In the genomic region with DNA sequence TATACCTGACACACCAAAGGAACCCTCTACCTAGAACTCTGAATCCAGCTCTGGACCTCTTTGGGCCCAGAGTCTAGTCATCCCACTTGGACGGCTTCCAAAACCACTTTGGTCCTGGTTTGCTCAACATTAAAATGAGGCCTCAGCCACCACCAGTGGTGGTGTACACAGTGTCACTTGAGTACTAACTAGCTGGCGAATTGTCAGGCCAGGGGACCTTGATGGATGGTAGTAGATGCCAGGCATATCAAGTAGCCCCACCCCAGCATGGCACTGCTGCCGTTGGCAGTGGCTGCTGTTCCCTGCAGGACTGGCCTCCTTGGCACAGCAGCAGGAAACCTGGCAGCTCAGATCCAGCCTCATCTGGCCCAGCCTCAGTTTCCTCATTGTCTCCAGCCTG, we compare ENCODE assay signal across 9 mouse cellular contexts. TPM values are rescaled to one million over a fixed set of nuclear protein-coding genes. Genes with fewer than 3 reads are reported as not detected.
DNase-seq lines count a peak whose midpoint lies in the region; ATAC-seq and TF ChIP-seq lines count a peak whose summit lies in the region.
"Had no signal": no experiment of that assay in that cellular context is flagged by ENCODE, and none has a peak within 500 bp of the region (broad histone marks: within the 10 kb centered on the region; RNA-seq: fewer than 3 reads in every experiment).

No protein-coding gene starts in this region.

- peaks cover 3% of the 10 kb centered on the region; the same call in 1 of the 2 replicates for H3K4me1 ChIP-seq in heart, adult 2 months (ENCODE audit: control insufficient read depth, insufficient read depth, low read length)
- no peaks in the 10 kb centered on the region for H3K4me1 ChIP-seq in liver, embryonic 11.5 days (replicated peaks; ENCODE audit: control insufficient read depth, insufficient read depth, low read length)
- H3K4me1 ChIP-seq: liver, embryonic 15.5 days had no signal

- no peaks in the 10 kb centered on the region for H3K27me3 ChIP-seq in heart, adult 2 months (ENCODE audit: control insufficient read depth, insufficient read depth, low read length)
- no peaks in the 10 kb centered on the region for H3K27me3 ChIP-seq in liver, embryonic 11.5 days (replicated peaks; ENCODE audit: control insufficient read depth, insufficient read depth, low read length)
- H3K27me3 ChIP-seq: liver, embryonic 15.5 days had no signal

- H3K4me3 ChIP-seq in heart, adult 2 months = no peak overlapping the region
- no peak overlapping the region for H3K4me3 ChIP-seq in liver, embryonic 11.5 days (ENCODE audit: low read depth, low read length)
- H3K4me3 ChIP-seq: liver, embryonic 15.5 days had no signal

- no peaks in the 10 kb centered on the region for H3K79me2 ChIP-seq in heart, adult 2 months (replicated peaks; ENCODE audit: control insufficient read depth, insufficient read depth, low read length)

- no peak for ATAC-seq in activated CD4-positive, CD25-positive, alpha-beta regulatory T cell, adult 4 months
- no peak for ATAC-seq in liver, embryonic 11.5 days (replicated peaks; ENCODE audit: low FRiP score)

- H3K27ac ChIP-seq in heart, adult 2 months = no peak overlapping the region
- H3K27ac ChIP-seq in liver, embryonic 11.5 days (ENCODE audit: low read depth, low read length) = no peak overlapping the region
- H3K27ac ChIP-seq: liver, embryonic 15.5 days had no signal

- H3K36me3 ChIP-seq in heart, adult 2 months (ENCODE audit: control insufficient read depth, insufficient read depth, low read length) = no peaks in the 10 kb centered on the region; the same call in 1 of the 2 replicates
- peaks cover 9% of the 10 kb centered on the region; the same call in 1 of the 2 replicates for H3K36me3 ChIP-seq in liver, embryonic 11.5 days (ENCODE audit: control insufficient read depth, insufficient read depth, low read length)

- TF ChIP-seq EP300 in heart, adult 2 months (IDR thresholded peaks at IDR 0.05; ENCODE audit: insufficient read depth, low read depth, low read length) = 0 out of 2 replicates have a peak, but pooled peaks have one; percentile 30

- H3K9me3 ChIP-seq in liver, embryonic 11.5 days (ENCODE audit: control insufficient read depth, low read length) = no peaks in the 10 kb centered on the region
- H3K9me3 ChIP-seq: liver, embryonic 15.5 days had no signal

- TF ChIP-seq CTCF in heart, adult 2 months (IDR thresholded peaks at IDR 0.05) = no peak

- intact Hi-C loops in heart, adult 2 months (cut with DNase I) = loop anchor here (5.0 to 10.0 kb wide), 4 partner anchors 152 to 517 kb away; no protein-coding TSS in a partner anchor

- 43% methylated on average over 3 of the region's 3 CpGs for WGBS in heart, adult 2 months
- 83% methylated on average over 3 of the region's 3 CpGs for WGBS in liver, embryonic 11.5 days

- no peak overlapping the region for H3K9ac ChIP-seq in heart, adult 2 months (ENCODE audit: low read depth, low read length)
- H3K9ac ChIP-seq in liver, embryonic 11.5 days (ENCODE audit: low read depth, low read length) = no peak overlapping the region
- H3K9ac ChIP-seq: liver, embryonic 15.5 days had no signal

- DNase-seq in heart, adult 2 months = peak; percentile 36 to 70
- DNase-seq in heart, adult 9 months (ENCODE audit: low spot score in 2 of 2) = no peak
- peak; percentile 20 for DNase-seq in urinary bladder, adult 2 months (ENCODE audit: low spot score)
- no peak for DNase-seq in urinary bladder, postnatal 25 days (ENCODE audit: low spot score)
- DNase-seq in layer of hippocampus, adult 9-11 months = peak; percentile 79
- DNase-seq in B cell, adult 2 months = no peak
- DNase-seq in liver, embryonic 11.5 days (ENCODE audit: low spot score) = no peak

- no peak for TF ChIP-seq POLR2A in heart, adult 2 months (IDR thresholded peaks at IDR 0.05; ENCODE audit: insufficient read depth, low read depth, low read length)

- H3K4me2 ChIP-seq in liver, embryonic 11.5 days = no peak overlapping the region
- H3K4me2 ChIP-seq: liver, embryonic 15.5 days had no signal

RNA-seq across cellular contexts. Expression of gene Ampd3, which starts 36.3 kb away (rescaled TPM):
- 10 to 100 TPM; 38.9 to 43.6 TPM for total RNA-seq in heart, adult 2 months (2021)
- 29.9 and 40.4 TPM in 2 replicates for polyA plus RNA-seq in heart, adult 2 months (2012; rRNA removed)
- 19.2 and 19.9 TPM in 2 replicates for polyA plus RNA-seq in urinary bladder, adult 2 months (2012; rRNA removed)
- 1 to 10 TPM; 3.7 to 3.9 TPM for polyA plus RNA-seq in activated CD4-positive, CD25-positive, alpha-beta regulatory T cell, adult 4 months (2017; shearing (Covaris generic))
- polyA plus RNA-seq in liver, embryonic 11.5 days (2014; fragmentation: Nextera tagmentation; extraction: Ambion mirVana) = 39.5 and 41.1 TPM in 2 replicates

RNA-seq across cellular contexts. Expression of gene Rnf141, which starts 40.0 kb away (rescaled TPM):
- 10 to 100 TPM; 33.2 to 36.4 TPM for total RNA-seq in heart, adult 2 months (2021)
- 19.4 and 44.3 TPM in 2 replicates for polyA plus RNA-seq in heart, adult 2 months (2012; rRNA removed)
- 32.1 and 34.0 TPM in 2 replicates for polyA plus RNA-seq in urinary bladder, adult 2 months (2012; rRNA removed)
- 10 to 100 TPM; 14.8 to 17.6 TPM for polyA plus RNA-seq in activated CD4-positive, CD25-positive, alpha-beta regulatory T cell, adult 4 months (2017; shearing (Covaris generic))
- 35.0 and 41.0 TPM in 2 replicates for polyA plus RNA-seq in liver, embryonic 11.5 days (2014; fragmentation: Nextera tagmentation; extraction: Ambion mirVana)

RNA-seq across cellular contexts. Expression of gene Lyve1, which starts 58.8 kb away (rescaled TPM):
- total RNA-seq in heart, adult 2 months (2021) = 10 to 100 TPM; 28.0 to 31.0 TPM
- polyA plus RNA-seq in heart, adult 2 months (2012; rRNA removed) = 17.4 and 28.8 TPM in 2 replicates
- 23.2 and 32.3 TPM in 2 replicates for polyA plus RNA-seq in urinary bladder, adult 2 months (2012; rRNA removed)
- polyA plus RNA-seq in activated CD4-positive, CD25-positive, alpha-beta regulatory T cell, adult 4 months (2017; shearing (Covaris generic)) = not detected
- 25.7 and 26.9 TPM in 2 replicates for polyA plus RNA-seq in liver, embryonic 11.5 days (2014; fragmentation: Nextera tagmentation; extraction: Ambion mirVana)

Comparison
In these comparisons a context has a peak if more than half of its experiments do, and no peak if none do; other contexts are left out.
1. DNase-seq: peak in heart, adult 2 months (2 of 2), urinary bladder, adult 2 months (single experiment) and layer of hippocampus, adult 9-11 months (single experiment); none in heart, adult 9 months (0 of 2), urinary bladder, postnatal 25 days (single experiment), B cell, adult 2 months (0 of 2) and liver, embryonic 11.5 days (single experiment).
2. RNA of gene Lyve1, which starts 58.8 kb away (polyA plus RNA-seq): 23.2 to 32.3 TPM in urinary bladder, adult 2 months, 25.7 to 26.9 TPM in liver, embryonic 11.5 days and 17.4 to 28.8 TPM in heart, adult 2 months; not detected in activated CD4-positive, CD25-positive, alpha-beta regulatory T cell, adult 4 months; every median in the first group is over 10 times any median in the second.